Mouse (Mus musculus): ENCODE measurements around the gene Insig1. TPM values are rescaled to one million over a fixed set of nuclear protein-coding genes. Genes with fewer than 3 reads are reported as not detected.

Insig1 gene
- polyA plus RNA-seq (2015; fragmentation: Nextera tagmentation; extraction: Ambion mirVana): 62.2 and 67.6 TPM in 2 replicates

DNA sequence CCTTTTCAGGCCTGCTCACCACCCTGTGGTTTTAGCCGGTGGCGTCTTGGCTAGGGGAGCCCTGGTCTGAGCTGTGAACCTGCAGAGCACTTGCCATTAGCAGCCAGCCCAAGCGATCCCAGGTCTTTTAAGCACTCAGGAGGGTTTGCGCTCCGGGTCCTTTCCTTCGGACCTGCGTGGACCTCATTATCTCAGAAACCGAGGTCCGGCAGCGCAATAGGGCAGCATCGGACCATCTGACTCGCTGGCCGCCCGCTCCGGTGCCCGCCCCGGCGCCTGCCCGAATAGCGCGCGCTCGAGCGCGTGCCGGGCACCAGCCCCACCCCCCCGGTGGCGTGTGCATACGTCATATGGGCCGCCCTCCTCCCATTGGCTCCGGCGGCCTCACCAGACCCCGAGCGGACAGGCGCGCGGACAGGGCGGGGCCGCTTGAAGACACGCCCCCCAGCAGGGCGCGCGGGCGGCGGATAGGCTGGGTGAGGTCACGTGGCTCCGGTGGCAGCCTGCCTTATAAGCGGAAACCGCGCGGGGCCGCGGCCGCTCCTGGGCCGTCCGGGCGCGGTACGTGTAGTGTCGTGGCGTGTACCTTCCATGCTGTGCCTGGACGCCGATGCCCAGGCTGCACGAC lies at the start of gene Insig1:
TSS of gene Insig1 (plus strand) at position 536 of the 628 bp plus-strand sequence.
- Histone ChIP-seq H3K4me2 (peak within 1 kb of the TSS; percentile 95), H3K27ac (replicated peaks) (peak within 1 kb of the TSS; percentile 86), H3K9me3 (replicated peaks) (no peaks in the 10 kb centered on the region), H3K27me3 (no peaks in the 10 kb centered on the region), H3K36me3 (replicated peaks) (peaks cover 34% of the 10 kb centered on the region), H3K4me3 (replicated peaks) (peak within 1 kb of the TSS; percentile 74), H3K4me1 (replicated peaks) (peaks cover 62% of the 10 kb centered on the region), H3K9ac (peak within 1 kb of the TSS; percentile 74)
- WGBS (ENCODE audit: insufficient replicate concordance): under 1% methylated on average over 64 of the region's 64 CpGs
- ATAC-seq (ENCODE audit: insufficient read depth): peak; percentile 90

GRCm38 (mm10) chr5:28023452-28023851 lies 47.7 kb upstream of the Insig1 start:
- H3K9ac ChIP-seq: no peak overlapping the region
- H3K27me3 ChIP-seq: no peaks in the 10 kb centered on the region
- no peak overlapping the region for H3K4me2 ChIP-seq
- no peak overlapping the region for H3K4me3 ChIP-seq (replicated peaks)
- no peak overlapping the region for H3K27ac ChIP-seq (replicated peaks)
- H3K9me3 ChIP-seq (replicated peaks): no peaks in the 10 kb centered on the region
- ATAC-seq (ENCODE audit: insufficient read depth): no peak
- WGBS (ENCODE audit: insufficient replicate concordance): 44% methylated on average over 2 of the region's 2 CpGs
- no peaks in the 10 kb centered on the region for H3K36me3 ChIP-seq (replicated peaks)
- no peaks in the 10 kb centered on the region for H3K4me1 ChIP-seq (replicated peaks)

- H3K27me3 ChIP-seq: no peaks in the 10 kb centered on the region
- no peaks in the 10 kb centered on the region for H3K4me1 ChIP-seq (replicated peaks)
- no peak for ATAC-seq (ENCODE audit: insufficient read depth)
- no peak overlapping the region for H3K4me2 ChIP-seq
- H3K4me3 ChIP-seq (replicated peaks): no peak overlapping the region
- WGBS (ENCODE audit: insufficient replicate concordance): 56% methylated on average over 3 of the region's 3 CpGs
- no peak overlapping the region for H3K9ac ChIP-seq
- H3K27ac ChIP-seq (replicated peaks): no peak overlapping the region
- no peaks in the 10 kb centered on the region for H3K36me3 ChIP-seq (replicated peaks)
- no peaks in the 10 kb centered on the region for H3K9me3 ChIP-seq (replicated peaks)
Measured at GRCm38 (mm10) chr5:28031577-28032236, 39.5 kb upstream of the Insig1 start.

GRCm38 (mm10) chr5:28032866-28033265 lies 38.3 kb upstream of the Insig1 start:
- H3K4me1 ChIP-seq (replicated peaks): peaks cover 10% of the 10 kb centered on the region
- no peak overlapping the region for H3K9ac ChIP-seq
- no peak for ATAC-seq (ENCODE audit: insufficient read depth)
- H3K36me3 ChIP-seq (replicated peaks): no peaks in the 10 kb centered on the region
- 64% methylated on average over 10 of the region's 10 CpGs for WGBS (ENCODE audit: insufficient replicate concordance)
- H3K4me2 ChIP-seq: no peak overlapping the region
- H3K27ac ChIP-seq (replicated peaks): no peak overlapping the region
- no peak overlapping the region for H3K4me3 ChIP-seq (replicated peaks)
- no peaks in the 10 kb centered on the region for H3K9me3 ChIP-seq (replicated peaks)
- peaks cover 4% of the 10 kb centered on the region; the same call in 1 of the 2 replicates for H3K27me3 ChIP-seq

GRCm38 (mm10) chr5:28033281-28033680 lies 37.9 kb upstream of the Insig1 start:
- H3K27ac ChIP-seq (replicated peaks): no peak overlapping the region
- no peak for ATAC-seq (ENCODE audit: insufficient read depth)
- H3K27me3 ChIP-seq: peaks cover 4% of the 10 kb centered on the region; the same call in 1 of the 2 replicates
- H3K36me3 ChIP-seq (replicated peaks): no peaks in the 10 kb centered on the region
- H3K4me2 ChIP-seq: no peak overlapping the region
- H3K4me3 ChIP-seq (replicated peaks): no peak overlapping the region
- WGBS (ENCODE audit: insufficient replicate concordance): 62% methylated on average over 5 of the region's 5 CpGs
- peaks cover 14% of the 10 kb centered on the region for H3K4me1 ChIP-seq (replicated peaks)
- no peak overlapping the region for H3K9ac ChIP-seq
- H3K9me3 ChIP-seq (replicated peaks): no peaks in the 10 kb centered on the region

- Histone ChIP-seq H3K4me2 (no peak overlapping the region), H3K36me3 (replicated peaks) (no peaks in the 10 kb centered on the region), H3K9ac (no peak overlapping the region), H3K4me3 (replicated peaks) (no peak overlapping the region), H3K4me1 (replicated peaks) (peaks cover 14% of the 10 kb centered on the region), H3K9me3 (replicated peaks) (no peaks in the 10 kb centered on the region), H3K27ac (replicated peaks) (no peak overlapping the region), H3K27me3 (peaks cover 4% of the 10 kb centered on the region; the same call in 1 of the 2 replicates)
- WGBS (ENCODE audit: insufficient replicate concordance): 68% methylated on average over 5 of the region's 5 CpGs
- ATAC-seq (ENCODE audit: insufficient read depth): no peak
Measured at GRCm38 (mm10) chr5:28033826-28034225, 37.3 kb upstream of the Insig1 start.

GRCm38 (mm10) chr5:28036011-28036410 lies 35.2 kb upstream of the Insig1 start:
- Histone ChIP-seq H3K4me2 (no peak overlapping the region), H3K27me3 (peaks cover 11% of the 10 kb centered on the region; the same call in 1 of the 2 replicates), H3K9ac (no peak overlapping the region), H3K4me1 (replicated peaks) (peaks cover 14% of the 10 kb centered on the region), H3K36me3 (replicated peaks) (no peaks in the 10 kb centered on the region), H3K27ac (replicated peaks) (no peak overlapping the region), H3K4me3 (replicated peaks) (no peak overlapping the region), H3K9me3 (replicated peaks) (no peaks in the 10 kb centered on the region)
- 31% methylated on average over 1 of the region's 1 CpGs for WGBS (ENCODE audit: insufficient replicate concordance)
- no peak for ATAC-seq (ENCODE audit: insufficient read depth)

DNA sequence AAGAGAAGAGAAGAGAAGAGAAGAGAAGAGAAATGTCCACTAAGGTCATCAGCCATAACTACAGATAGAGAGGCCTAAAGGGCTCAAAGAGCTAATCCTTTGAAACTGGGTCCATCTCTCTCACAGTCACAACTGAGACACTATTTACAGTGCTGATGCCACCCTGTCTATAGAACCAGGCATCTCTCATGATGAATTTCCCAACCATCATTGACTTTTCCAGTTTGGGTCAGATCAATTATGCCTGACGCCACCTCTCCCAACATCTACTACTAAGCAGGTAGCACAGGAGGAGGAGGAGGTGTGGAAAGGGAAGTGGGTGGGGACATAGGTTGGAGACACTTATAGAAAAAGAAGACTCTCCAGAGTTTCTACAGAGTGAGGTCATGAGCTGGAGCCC lies 34.6 kb upstream of the Insig1 start:
- Histone ChIP-seq H3K36me3 (replicated peaks) (no peaks in the 10 kb centered on the region), H3K4me1 (replicated peaks) (peaks cover 14% of the 10 kb centered on the region), H3K9me3 (replicated peaks) (no peaks in the 10 kb centered on the region), H3K27me3 (peaks cover 14% of the 10 kb centered on the region; the same call in 1 of the 2 replicates), H3K4me3 (replicated peaks) (no peak overlapping the region), H3K9ac (no peak overlapping the region), H3K4me2 (no peak overlapping the region), H3K27ac (replicated peaks) (no peak overlapping the region)
- no peak for ATAC-seq (ENCODE audit: insufficient read depth)
- 50% methylated on average over 1 of the region's 1 CpGs for WGBS (ENCODE audit: insufficient replicate concordance)

DNA sequence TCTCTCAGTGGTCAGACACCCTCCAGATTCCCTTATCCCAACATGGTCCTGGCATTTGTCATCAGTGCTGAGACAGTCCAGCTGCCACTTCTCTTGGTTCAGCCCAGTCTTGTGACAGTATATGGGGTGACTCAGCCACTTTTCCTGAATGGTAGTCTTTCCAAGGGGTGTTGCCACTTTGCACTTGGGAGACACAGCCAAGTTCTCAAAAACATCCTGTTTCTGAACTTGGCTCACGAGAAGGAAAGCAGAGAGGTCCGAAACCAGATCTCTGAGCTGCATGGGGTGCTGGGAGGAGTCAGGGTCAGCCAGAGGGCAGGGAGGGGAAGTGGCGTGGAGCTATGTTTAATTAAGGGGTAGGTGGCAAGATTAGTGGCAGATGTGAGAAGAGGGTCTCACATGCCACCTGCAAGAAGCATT lies 34.0 kb upstream of the Insig1 start:
- 6% methylated on average over 3 of the region's 3 CpGs for WGBS (ENCODE audit: insufficient replicate concordance)
- Histone ChIP-seq H3K4me1 (replicated peaks) (peaks cover 19% of the 10 kb centered on the region), H3K4me3 (replicated peaks) (no peak overlapping the region), H3K4me2 (no peak overlapping the region), H3K9me3 (replicated peaks) (no peaks in the 10 kb centered on the region), H3K27ac (replicated peaks) (no peak overlapping the region), H3K9ac (no peak overlapping the region), H3K36me3 (replicated peaks) (no peaks in the 10 kb centered on the region), H3K27me3 (peaks cover 14% of the 10 kb centered on the region; the same call in 1 of the 2 replicates)
- no peak for ATAC-seq (ENCODE audit: insufficient read depth)

GRCm38 (mm10) chr5:28037639-28038038 lies 33.5 kb upstream of the Insig1 start:
- no peak overlapping the region for H3K4me3 ChIP-seq (replicated peaks)
- WGBS (ENCODE audit: insufficient replicate concordance): 36% methylated on average over 5 of the region's 5 CpGs
- H3K4me2 ChIP-seq: no peak overlapping the region
- H3K9me3 ChIP-seq (replicated peaks): no peaks in the 10 kb centered on the region
- H3K4me1 ChIP-seq (replicated peaks): peaks cover 23% of the 10 kb centered on the region
- H3K27me3 ChIP-seq: peaks cover 14% of the 10 kb centered on the region; the same call in 1 of the 2 replicates
- H3K27ac ChIP-seq (replicated peaks): no peak overlapping the region
- no peak overlapping the region for H3K9ac ChIP-seq
- ATAC-seq (ENCODE audit: insufficient read depth): no peak
- no peaks in the 10 kb centered on the region for H3K36me3 ChIP-seq (replicated peaks)

GRCm38 (mm10) chr5:28038115-28038514 lies 33.0 kb upstream of the Insig1 start:
- H3K4me3 ChIP-seq (replicated peaks): no peak overlapping the region
- H3K9me3 ChIP-seq (replicated peaks): no peaks in the 10 kb centered on the region
- no peak overlapping the region for H3K27ac ChIP-seq (replicated peaks)
- H3K9ac ChIP-seq: no peak overlapping the region
- H3K27me3 ChIP-seq: peaks cover 14% of the 10 kb centered on the region; the same call in 1 of the 2 replicates
- H3K4me1 ChIP-seq (replicated peaks): peaks cover 28% of the 10 kb centered on the region
- 38% methylated on average over 2 of the region's 2 CpGs for WGBS (ENCODE audit: insufficient replicate concordance)
- H3K36me3 ChIP-seq (replicated peaks): no peaks in the 10 kb centered on the region
- peak; percentile 49 for ATAC-seq (ENCODE audit: insufficient read depth)
- no peak overlapping the region for H3K4me2 ChIP-seq

Measured in liver, embryonic 15.5 days (tissue).